Mouse (Mus musculus) liver, embryonic 16.5 days (tissue): ENCODE results near the gene Pde4c. TPM values are rescaled to one million over a fixed set of nuclear protein-coding genes. Genes with fewer than 3 reads are reported as not detected.

Experiments
- ATAC-seq: fragments of 200-750 bp; cut with Nextera tagmentation; 2 replicates; pipeline ENCODE4 v1.8.0; 2017; ENCODE audit warnings: low read depth, mild to moderate bottlenecking, moderate number of reproducible peaks, moderate library complexity
- H3K27ac ChIP-seq: fragments of 300-500 bp; sonication (generic); 2 replicates; pipeline ENCODE4 v1.5.1; 2014; ENCODE audit warnings: mild to moderate bottlenecking, low read length
- H3K27me3 ChIP-seq: fragments of 300-500 bp; sonication (generic); 2 replicates; pipeline ENCODE4 v1.6.1; 2014; ENCODE audit warnings: low read depth, low read length, mixed read lengths; ENCODE audit not compliant: control insufficient read depth, insufficient read depth
- H3K36me3 ChIP-seq: fragments of 300-500 bp; sonication (generic); 2 replicates; pipeline ENCODE4 v1.6.1; 2014; ENCODE audit warnings: mild to moderate bottlenecking; ENCODE audit not compliant: control insufficient read depth, insufficient read depth
- H3K4me1 ChIP-seq: fragments of 300-500 bp; sonication (generic); 2 replicates; pipeline ENCODE4 v1.6.1; 2014; ENCODE audit warnings: low read depth, low read length, mixed read lengths; ENCODE audit not compliant: control insufficient read depth
- H3K4me2 ChIP-seq: fragments of 300-500 bp; sonication (generic); 2 replicates; pipeline ENCODE4 v1.6.1; 2014; ENCODE audit warnings: low read depth, low read length, mixed read lengths
- H3K4me3 ChIP-seq: fragments of 300-500 bp; sonication (generic); 2 replicates; pipeline ENCODE4 v1.5.1; 2014; ENCODE audit warnings: low read depth, mild to moderate bottlenecking, low read length
- H3K9ac ChIP-seq: fragments of 300-500 bp; sonication (generic); 2 replicates; pipeline ENCODE4 v1.6.1; 2014; ENCODE audit warnings: low read depth, low read length
- H3K9me3 ChIP-seq: fragments of 300-500 bp; sonication (generic); replicated peaks from 2 replicates; pipeline ENCODE4 v1.6.1; 2016; ENCODE audit warnings: low read length; ENCODE audit not compliant: control insufficient read depth
- WGBS: fragments of 180-500 bp; shearing (Covaris S2); extraction: QIAGEN DNeasy Blood & Tissue Kit; methylation state at CpG from one replicate; pipeline ENCODE4 v1.1.7; 2014; ENCODE audit not compliant: insufficient replicate concordance; 5-methylcytosine and 5-hydroxymethylcytosine counted together
- polyA plus RNA-seq: library from polyadenylated mRNA; unstranded; fragments of >200 nt; fragmentation: Nextera tagmentation; extraction: Ambion mirVana; gene quantifications from 2 replicates; pipeline ENCODE4 v1.2.1, GENCODE M21; 2015

Pde4c gene
- polyA plus RNA-seq, 1 experiment from 2014 or later: 2.2 TPM

DNA sequence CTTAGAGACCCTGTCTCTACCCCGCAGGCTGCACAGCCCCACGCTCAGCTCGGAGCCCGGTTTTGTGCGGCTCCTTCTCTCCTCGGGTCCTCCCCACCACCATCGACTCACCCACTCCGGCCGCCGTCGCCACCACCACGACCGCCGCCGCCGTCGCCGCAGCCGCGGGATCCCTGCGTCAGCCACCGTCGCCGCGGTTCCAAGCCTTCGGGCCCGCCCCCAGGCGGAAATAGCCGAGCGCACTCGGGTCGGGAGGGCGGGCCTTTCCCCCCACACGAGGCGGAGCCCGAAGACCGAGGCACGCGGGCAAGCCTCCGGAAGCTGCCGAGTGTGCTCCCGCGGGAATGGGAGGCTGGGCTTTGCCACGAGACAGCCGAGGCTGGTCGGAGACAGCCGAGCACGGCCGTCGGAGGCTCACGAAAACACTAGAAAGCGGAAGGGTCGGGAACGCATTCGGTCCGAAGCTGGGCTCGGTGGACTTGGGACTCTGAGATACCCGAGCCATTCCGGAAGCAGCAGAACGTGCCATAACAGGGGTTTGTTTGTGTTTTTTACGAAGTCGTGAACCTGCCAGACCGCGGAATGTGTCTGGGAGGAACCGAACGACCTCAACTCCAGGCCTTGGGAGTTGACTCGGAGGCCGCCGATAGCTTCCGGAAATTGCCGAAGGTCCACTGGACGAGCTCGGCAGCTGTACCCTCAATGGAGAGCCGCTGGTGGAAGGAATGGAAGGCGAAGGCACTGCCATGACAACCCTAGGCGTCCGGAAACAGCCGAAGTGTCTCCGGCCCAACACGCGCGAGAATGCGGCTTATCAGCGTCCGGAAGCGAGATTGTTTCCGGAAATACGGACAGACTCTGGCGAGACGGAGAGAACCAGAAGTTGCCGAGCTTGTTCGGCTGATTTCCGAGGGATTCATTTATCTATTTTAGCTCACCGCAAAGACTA is 53.2 kb downstream of the Pde4c start, which contains the start of gene Pik3r2:
TSS of gene Pik3r2 (minus strand) at position 218 of the 949 bp plus-strand sequence.
- WGBS: under 1% methylated on average over 93 of the region's 94 CpGs
- Histone ChIP-seq H3K36me3 (peaks cover 20% of the 10 kb centered on the region), H3K4me2 (peak within 1 kb of the TSS; percentile 97), H3K4me1 (peaks cover 42% of the 10 kb centered on the region), H3K4me3 (peak within 1 kb of the TSS; percentile 73), H3K27me3 (no peaks in the 10 kb centered on the region), H3K9ac (peak within 1 kb of the TSS; percentile 91), H3K27ac (peak within 1 kb of the TSS; percentile 98), H3K9me3 (no peaks in the 10 kb centered on the region)
- peak; percentile 87 for ATAC-seq

DNA sequence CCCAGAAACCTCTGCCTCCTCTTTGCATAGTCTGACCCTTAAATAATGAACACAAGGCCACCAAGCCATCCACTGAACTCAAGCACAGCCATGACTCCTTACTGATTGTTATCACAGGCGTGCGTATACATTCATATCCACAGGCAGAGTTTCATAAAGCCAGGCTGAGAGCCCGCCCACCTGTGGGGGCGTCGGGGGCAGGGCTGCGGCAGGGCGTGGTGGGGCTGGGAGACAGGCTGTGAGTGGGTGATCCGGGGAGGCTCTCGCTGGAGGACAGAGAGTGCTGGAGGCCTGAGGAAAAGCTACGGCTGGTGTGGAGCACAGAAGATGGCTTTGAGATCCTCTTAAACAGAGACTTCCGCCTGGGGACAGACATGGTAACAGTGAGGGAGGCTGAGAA is 56.6 kb downstream of the Pde4c start:
- Histone ChIP-seq H3K4me3 (no peak overlapping the region), H3K27ac (no peak overlapping the region), H3K27me3 (no peaks in the 10 kb centered on the region), H3K36me3 (peaks cover 26% of the 10 kb centered on the region), H3K4me1 (peaks cover 26% of the 10 kb centered on the region), H3K9ac (no peak overlapping the region), H3K9me3 (no peaks in the 10 kb centered on the region), H3K4me2 (no peak overlapping the region)
- 58% methylated on average over 11 of the region's 11 CpGs for WGBS
- ATAC-seq: no peak

DNA sequence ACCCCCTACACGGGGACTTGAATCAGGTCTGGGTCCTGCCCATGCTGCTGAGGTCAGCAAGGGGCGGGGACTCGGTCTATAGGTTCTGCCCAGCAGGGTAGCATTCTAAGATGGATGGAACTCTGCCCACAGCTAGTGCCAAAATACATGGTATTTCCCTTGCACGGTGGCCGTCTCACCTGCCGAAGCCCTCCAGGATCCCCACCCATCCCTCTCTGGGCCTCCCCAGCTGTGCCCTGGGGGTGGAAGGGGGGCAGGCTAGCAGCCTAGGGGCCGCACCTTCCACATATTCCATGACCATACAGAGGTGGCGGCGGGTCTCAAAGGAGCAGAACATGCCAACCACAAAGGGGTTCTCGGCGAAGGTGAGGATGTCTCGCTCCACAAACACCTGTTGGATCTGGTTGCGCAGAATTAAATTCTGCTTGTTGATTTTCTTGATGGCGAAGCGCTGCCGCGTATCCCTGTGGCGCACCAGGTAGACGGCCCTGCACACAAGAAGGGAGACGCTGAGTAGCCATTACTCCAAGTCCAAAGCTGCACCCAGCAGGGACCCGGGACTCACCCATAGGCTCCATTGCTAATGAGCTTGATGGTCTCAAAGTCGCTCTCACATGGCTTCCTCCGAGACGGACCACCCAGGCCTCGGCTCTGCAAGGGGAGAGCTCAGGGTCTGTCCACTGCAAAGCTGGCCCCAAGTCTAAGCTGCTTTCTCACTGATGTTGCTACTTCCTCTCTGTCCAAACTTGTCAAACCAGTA is 63.0 kb downstream of the Pde4c start:
- WGBS: 85% methylated on average over 25 of the region's 25 CpGs
- ATAC-seq: no peak
- Histone ChIP-seq H3K36me3 (peaks cover 35% of the 10 kb centered on the region), H3K27me3 (no peaks in the 10 kb centered on the region), H3K9me3 (no peaks in the 10 kb centered on the region), H3K27ac (no peak overlapping the region), H3K4me2 (no peak overlapping the region), H3K4me1 (peaks cover 28% of the 10 kb centered on the region), H3K9ac (no peak overlapping the region), H3K4me3 (no peak overlapping the region)

- no peak for ATAC-seq
- peaks cover 31% of the 10 kb centered on the region for H3K36me3 ChIP-seq
- no peak overlapping the region for H3K4me3 ChIP-seq
- no peaks in the 10 kb centered on the region for H3K27me3 ChIP-seq
- peaks cover 33% of the 10 kb centered on the region for H3K4me1 ChIP-seq
- H3K27ac ChIP-seq: no peak overlapping the region
- H3K4me2 ChIP-seq: no peak overlapping the region
- H3K9me3 ChIP-seq: no peaks in the 10 kb centered on the region
- 78% methylated on average over 3 of the region's 3 CpGs for WGBS
- H3K9ac ChIP-seq: no peak overlapping the region
Observed at GRCm38 (mm10) chr8:70787051-70787445, 63.5 kb downstream of the Pde4c start.

GRCm38 (mm10) chr8:70787941-70788667 is 64.6 kb downstream of the Pde4c start:
- no peak overlapping the region for H3K4me3 ChIP-seq
- peaks cover 29% of the 10 kb centered on the region for H3K36me3 ChIP-seq
- no peaks in the 10 kb centered on the region for H3K27me3 ChIP-seq
- 58% methylated on average over 30 of the region's 30 CpGs for WGBS
- H3K4me2 ChIP-seq: no peak overlapping the region
- H3K9me3 ChIP-seq: no peaks in the 10 kb centered on the region
- H3K4me1 ChIP-seq: peaks cover 44% of the 10 kb centered on the region
- no peak overlapping the region for H3K9ac ChIP-seq
- H3K27ac ChIP-seq: no peak overlapping the region
- ATAC-seq: no peak

DNA sequence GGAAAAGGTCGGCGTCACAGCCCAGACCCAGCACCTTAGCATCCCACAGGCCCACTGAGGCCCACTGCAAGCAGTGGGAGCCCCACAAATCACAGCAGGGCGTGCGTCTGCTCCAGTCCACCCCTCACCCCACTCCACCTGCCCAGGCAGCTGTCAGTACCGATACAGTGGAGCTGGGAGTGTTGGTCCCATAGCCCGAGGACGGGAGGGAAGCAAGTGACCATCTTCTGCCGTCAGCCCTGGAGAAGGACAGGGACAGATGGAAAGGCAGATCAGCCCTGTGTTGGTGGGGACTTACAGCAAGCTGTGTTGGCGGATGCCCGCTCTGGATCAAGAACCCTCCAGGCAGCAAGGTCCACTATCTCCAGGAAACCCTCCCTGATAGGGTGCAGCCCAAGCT is 65.5 kb downstream of the Pde4c start:
- no peak overlapping the region for H3K27ac ChIP-seq
- no peak for ATAC-seq
- no peak overlapping the region for H3K9ac ChIP-seq
- H3K27me3 ChIP-seq: no peaks in the 10 kb centered on the region
- 82% methylated on average over 10 of the region's 10 CpGs for WGBS
- H3K4me1 ChIP-seq: peaks cover 48% of the 10 kb centered on the region
- H3K4me3 ChIP-seq: no peak overlapping the region
- no peak overlapping the region for H3K4me2 ChIP-seq
- no peaks in the 10 kb centered on the region for H3K9me3 ChIP-seq
- peaks cover 23% of the 10 kb centered on the region for H3K36me3 ChIP-seq

DNA sequence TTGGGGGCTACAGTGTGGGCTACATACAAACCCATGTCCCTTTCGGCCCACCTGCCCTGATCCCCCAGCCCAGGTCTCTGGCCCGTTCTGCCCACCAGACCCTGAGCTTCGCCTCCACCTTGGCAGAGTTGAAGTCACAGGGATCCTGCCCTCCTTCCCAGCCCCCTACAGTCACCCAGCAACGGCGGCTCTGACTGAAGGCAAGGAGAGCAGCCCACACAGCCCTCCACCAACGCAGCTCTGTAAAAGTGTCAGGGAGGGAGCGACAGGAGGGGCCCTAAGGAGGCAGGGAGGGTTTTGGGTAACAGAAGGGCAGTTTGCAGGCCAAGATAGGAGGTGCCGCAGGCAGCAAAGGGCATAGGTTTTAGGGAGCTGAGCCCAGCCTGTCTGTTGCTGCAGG is 67.3 kb downstream of the Pde4c start:
- Histone ChIP-seq H3K9ac (peak overlapping the region; percentile 81), H3K4me1 (peaks cover 46% of the 10 kb centered on the region), H3K27ac (no peak overlapping the region)

GRCm38 (mm10) chr8:70791294-70791701 is 67.8 kb downstream of the Pde4c start:
- Histone ChIP-seq H3K36me3 (peaks cover 13% of the 10 kb centered on the region), H3K9ac (peak overlapping the region; percentile 81), H3K27ac (peak overlapping the region; percentile 49), H3K4me2 (peak overlapping the region; percentile 85), H3K9me3 (no peaks in the 10 kb centered on the region), H3K4me3 (peak overlapping the region; percentile 74), H3K27me3 (peaks cover 3% of the 10 kb centered on the region), H3K4me1 (peaks cover 44% of the 10 kb centered on the region)
- 10% methylated on average over 7 of the region's 7 CpGs for WGBS
- no peak for ATAC-seq

More for the DNA sequence above, 67.3 kb downstream of the Pde4c start:
- H3K4me2 ChIP-seq: peak overlapping the region; percentile 85
- H3K27me3 ChIP-seq: peaks cover 3% of the 10 kb centered on the region
- H3K4me3 ChIP-seq: peak overlapping the region; percentile 74
- 50% methylated on average over 8 of the region's 8 CpGs for WGBS
- no peaks in the 10 kb centered on the region for H3K9me3 ChIP-seq
- peaks cover 17% of the 10 kb centered on the region for H3K36me3 ChIP-seq
- ATAC-seq: no peak
